Mouse (Mus musculus) liver, postnatal 0 days (tissue): ENCODE results near the gene Dhx16.

Source experiments
- CTCF ChIP-seq: sonication (generic); IDR thresholded peaks from 2 replicates; pipeline ENCODE4 v1.5.1; 2016; ENCODE audit warnings: antibody characterized with exemption, low read depth
- EP300 ChIP-seq: IDR thresholded peaks from 2 replicates; pipeline ENCODE4 v1.6.1; 2016; ENCODE audit warnings: antibody characterized with exemption, low read depth, mild to moderate bottlenecking

DNA sequence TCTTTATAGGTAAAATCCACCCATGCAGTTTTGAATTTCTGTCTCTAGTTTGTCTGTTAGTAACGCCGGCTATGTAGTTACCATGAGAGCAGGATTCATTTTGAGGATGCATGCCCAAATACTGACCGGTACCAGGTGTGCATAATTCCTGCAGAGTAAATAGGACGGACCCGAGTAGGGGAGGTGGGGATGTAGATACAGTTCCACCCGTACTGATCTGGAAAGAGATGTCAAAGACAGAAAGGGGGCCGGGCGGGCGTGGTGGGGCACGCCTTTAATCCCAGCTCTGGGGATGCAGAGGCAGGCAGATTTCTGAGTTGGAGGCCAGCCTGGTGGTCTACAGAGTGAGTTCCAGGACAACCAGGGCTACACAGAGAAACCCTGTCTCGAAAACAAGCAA lies 37.6 kb upstream of the Dhx16 start:
- TF ChIP-seq EP300: no peak
- no peak for TF ChIP-seq CTCF
